Mouse (Mus musculus) hindbrain, embryonic 14.5 days (tissue): ENCODE measurements around the gene Gm10192. TPM values are rescaled to one million over a fixed set of nuclear protein-coding genes. Genes with fewer than 3 reads are reported as not detected.
"Not testable (repeated sequence)": the region's sequence is repeated elsewhere in the genome, so short reads cannot be mapped to it uniquely, and the experiment has no call there.

Experiments
- ATAC-seq: fragments of 200-750 bp; cut with Nextera tagmentation; 2 replicates; pipeline ENCODE4 v1.8.0; 2017; ENCODE audit warnings: moderate number of reproducible peaks, mild to moderate bottlenecking, moderate TSS enrichment, moderate library complexity; ENCODE audit not compliant: low FRiP score
- DNase-seq: peaks from one replicate; pipeline ENCODE4 v3.0.0-alpha.2; 2015; ENCODE audit warnings: low spot score
- H3K27ac ChIP-seq: fragments of 300-500 bp; sonication (generic); 2 replicates; pipeline ENCODE4 v1.5.1; 2014; ENCODE audit warnings: mild to moderate bottlenecking, moderate library complexity
- H3K27me3 ChIP-seq: fragments of 300-500 bp; sonication (generic); 2 replicates; pipeline ENCODE4 v1.6.1; 2014; ENCODE audit warnings: mild to moderate bottlenecking, low read length, mixed read lengths; ENCODE audit not compliant: control insufficient read depth, insufficient read depth
- H3K36me3 ChIP-seq: fragments of 300-500 bp; sonication (generic); replicated peaks from 2 replicates; pipeline ENCODE4 v1.6.1; 2014; ENCODE audit not compliant: control insufficient read depth, insufficient read depth
- H3K4me1 ChIP-seq: fragments of 300-500 bp; sonication (generic); replicated peaks from 2 replicates; pipeline ENCODE4 v1.6.1; 2014; ENCODE audit warnings: antibody characterized with exemption, low read length, mixed read lengths; ENCODE audit not compliant: control insufficient read depth, insufficient read depth
- H3K4me2 ChIP-seq: fragments of 300-500 bp; sonication (generic); replicated peaks from 2 replicates; pipeline ENCODE4 v1.6.1; 2014; ENCODE audit warnings: mild to moderate bottlenecking, moderate library complexity
- H3K4me3 ChIP-seq: fragments of 300-500 bp; sonication (generic); replicated peaks from 2 replicates; pipeline ENCODE4 v1.5.1; 2014; ENCODE audit warnings: mild to moderate bottlenecking, low read length
- H3K9ac ChIP-seq: fragments of 300-500 bp; sonication (generic); 2 replicates; pipeline ENCODE4 v1.6.1; 2014
- H3K9me3 ChIP-seq: fragments of 300-500 bp; sonication (generic); 2 replicates; pipeline ENCODE4 v1.6.1; 2016; ENCODE audit warnings: low read length; ENCODE audit not compliant: control insufficient read depth
- WGBS: fragments of 180-500 bp; shearing (Covaris S2); extraction: QIAGEN DNeasy Blood & Tissue Kit; methylation state at CpG from one replicate; pipeline ENCODE4 v1.1.7; 2014; 5-methylcytosine and 5-hydroxymethylcytosine counted together
- polyA plus RNA-seq: library from polyadenylated mRNA; unstranded; fragments of >200 nt; fragmentation: Nextera tagmentation; extraction: Ambion mirVana; gene quantifications from 2 replicates; pipeline ENCODE4 v1.2.1, GENCODE M21; 2014

Gm10192 gene
- polyA plus RNA-seq, result not detected in 2 replicates

GRCm38 (mm10) chr4:97183066-97183465 lies at the start of gene Gm10192:
Gm10192 (minus strand) TSS chr4:97183166.
- H3K4me3 ChIP-seq, H3K27me3 ChIP-seq, DNase-seq, H3K27ac ChIP-seq, H3K36me3 ChIP-seq, ATAC-seq, H3K9me3 ChIP-seq, H3K9ac ChIP-seq, H3K4me2 ChIP-seq, H3K4me1 ChIP-seq: not testable (repeated sequence)

- ATAC-seq (no peak), DNase-seq (no peak)
- no peaks in the 10 kb centered on the region for H3K36me3 ChIP-seq
- H3K4me1 ChIP-seq, result no peaks in the 10 kb centered on the region
- 53% methylated on average over 5 of the region's 5 CpGs for WGBS
- H3K9me3 ChIP-seq, result no peaks in the 10 kb centered on the region
- no peaks in the 10 kb centered on the region for H3K27me3 ChIP-seq
- H3K9ac ChIP-seq, result no peak overlapping the region
- H3K4me2 ChIP-seq, result no peak overlapping the region
- no peak overlapping the region for H3K27ac ChIP-seq
- H3K4me3 ChIP-seq, result no peak overlapping the region
These were observed 47.6 kb upstream of the Gm10192 start for GRCm38 (mm10) chr4:97230411-97231104.

GRCm38 (mm10) chr4:97219701-97220100 lies 36.7 kb upstream of the Gm10192 start:
- Histone ChIP-seq H3K4me2 (no peak overlapping the region), H3K4me3 (no peak overlapping the region), H3K27me3 (no peaks in the 10 kb centered on the region), H3K4me1 (no peaks in the 10 kb centered on the region), H3K27ac (no peak overlapping the region), H3K9me3 (no peaks in the 10 kb centered on the region), H3K9ac (no peak overlapping the region), H3K36me3 (no peaks in the 10 kb centered on the region)
- DNase-seq (no peak), ATAC-seq (no peak)
- WGBS, result 94% methylated on average over 2 of the region's 2 CpGs

GRCm38 (mm10) chr4:97217906-97218305 lies 34.9 kb upstream of the Gm10192 start:
- ATAC-seq (no peak), DNase-seq (no peak)
- no peak overlapping the region for H3K27ac ChIP-seq
- no peak overlapping the region for H3K4me3 ChIP-seq
- 60% methylated on average over 1 of the region's 1 CpGs for WGBS
- no peaks in the 10 kb centered on the region for H3K4me1 ChIP-seq
- no peaks in the 10 kb centered on the region for H3K27me3 ChIP-seq
- no peak overlapping the region for H3K9ac ChIP-seq
- no peaks in the 10 kb centered on the region for H3K36me3 ChIP-seq
- H3K4me2 ChIP-seq, result no peak overlapping the region
- H3K9me3 ChIP-seq, result no peaks in the 10 kb centered on the region

- Histone ChIP-seq H3K4me2 (no peak overlapping the region), H3K9me3 (no peaks in the 10 kb centered on the region), H3K27ac (no peak overlapping the region), H3K27me3 (no peaks in the 10 kb centered on the region), H3K9ac (no peak overlapping the region), H3K4me1 (no peaks in the 10 kb centered on the region), H3K4me3 (no peak overlapping the region), H3K36me3 (no peaks in the 10 kb centered on the region)
- no peak for ATAC-seq
- DNase-seq, result no peak
These were observed 29.5 kb upstream of the Gm10192 start for GRCm38 (mm10) chr4:97212514-97212913.

- WGBS, result 62% methylated on average over 2 of the region's 2 CpGs
- H3K9me3 ChIP-seq, H3K4me2 ChIP-seq, ATAC-seq, H3K27me3 ChIP-seq, DNase-seq, H3K4me1 ChIP-seq, H3K4me3 ChIP-seq, H3K9ac ChIP-seq, H3K27ac ChIP-seq, H3K36me3 ChIP-seq: not testable (repeated sequence)
These were observed 20.0 kb upstream of the Gm10192 start for GRCm38 (mm10) chr4:97202986-97203385.

- WGBS, result 20% methylated on average over 4 of the region's 4 CpGs
- ATAC-seq, result peak; percentile 46; the same call in 1 of the 2 replicates
These were observed 10.2 kb upstream of the Gm10192 start for GRCm38 (mm10) chr4:97193176-97193575.

GRCm38 (mm10) chr4:97192601-97193000 lies 9.6 kb upstream of the Gm10192 start:
- Histone ChIP-seq H3K27me3 (no peaks in the 10 kb centered on the region), H3K27ac (no peak overlapping the region), H3K4me1 (no peaks in the 10 kb centered on the region), H3K9me3 (no peaks in the 10 kb centered on the region), H3K9ac (no peak overlapping the region), H3K4me2 (no peak overlapping the region), H3K36me3 (no peaks in the 10 kb centered on the region), H3K4me3 (no peak overlapping the region)
- DNase-seq (no peak), ATAC-seq (no peak)
- 66% methylated on average over 2 of the region's 2 CpGs for WGBS

More at GRCm38 (mm10) chr4:97193176-97193575, 10.2 kb upstream of the Gm10192 start:
- DNase-seq, result peak; percentile 46
- Histone ChIP-seq H3K4me3 (no peak overlapping the region), H3K36me3 (no peaks in the 10 kb centered on the region), H3K9me3 (no peaks in the 10 kb centered on the region), H3K4me2 (no peak overlapping the region), H3K27me3 (no peaks in the 10 kb centered on the region), H3K9ac (no peak overlapping the region), H3K27ac (no peak overlapping the region), H3K4me1 (no peaks in the 10 kb centered on the region)

- Histone ChIP-seq H3K36me3 (no peaks in the 10 kb centered on the region), H3K4me3 (no peak overlapping the region), H3K27me3 (no peaks in the 10 kb centered on the region), H3K9ac (no peak overlapping the region), H3K9me3 (no peaks in the 10 kb centered on the region), H3K4me1 (no peaks in the 10 kb centered on the region), H3K27ac (no peak overlapping the region), H3K4me2 (no peak overlapping the region)
- 81% methylated on average over 2 of the region's 2 CpGs for whole genome bisulfite sequencing
- ATAC-seq, result no peak
- DNase-seq, result no peak
These were observed 2.6 kb downstream of the Gm10192 start for GRCm38 (mm10) chr4:97180396-97180795.
